Mouse (Mus musculus): ENCODE data around the gene Prr12.

GRCm38 (mm10) chr7:45000539-45001114 lies 52.1 kb downstream of the Prr12 start:
- TF ChIP-seq CTCF (IDR thresholded peaks at IDR 0.05; ENCODE audit: low read depth, low read length) (no peak), GATA1 (IDR thresholded peaks at IDR 0.05; ENCODE audit: borderline replicate concordance, low read length) (no peak), POLR2AphosphoS5 (IDR thresholded peaks at IDR 0.05; ENCODE audit: insufficient replicate concordance, low read depth, low read length) (no peak), GATA2 (IDR thresholded peaks at IDR 0.05; ENCODE audit: borderline replicate concordance, low read depth, low read length) (no peak), TAL1 (conservative IDR thresholded peaks at IDR 0.05; ENCODE audit: low read depth, low read length) (no peak)
